Mouse (Mus musculus) heart, adult 9 months (tissue): ENCODE measurements around the gene Pycr2.

Experiments used
- DNase-seq, 2 experiments: peaks; one replicate each; pipeline ENCODE4 v3.0.0; 2022; ENCODE audit warnings: low spot score in 2 of 2

Pycr2 gene

GRCm38 (mm10) chr1:180940776-180941460 is 36.8 kb downstream of the Pycr2 start:
- DNase-seq: no peak

GRCm38 (mm10) chr1:180941726-180942125 is 37.6 kb downstream of the Pycr2 start:
- DNase-seq: no peak

DNA sequence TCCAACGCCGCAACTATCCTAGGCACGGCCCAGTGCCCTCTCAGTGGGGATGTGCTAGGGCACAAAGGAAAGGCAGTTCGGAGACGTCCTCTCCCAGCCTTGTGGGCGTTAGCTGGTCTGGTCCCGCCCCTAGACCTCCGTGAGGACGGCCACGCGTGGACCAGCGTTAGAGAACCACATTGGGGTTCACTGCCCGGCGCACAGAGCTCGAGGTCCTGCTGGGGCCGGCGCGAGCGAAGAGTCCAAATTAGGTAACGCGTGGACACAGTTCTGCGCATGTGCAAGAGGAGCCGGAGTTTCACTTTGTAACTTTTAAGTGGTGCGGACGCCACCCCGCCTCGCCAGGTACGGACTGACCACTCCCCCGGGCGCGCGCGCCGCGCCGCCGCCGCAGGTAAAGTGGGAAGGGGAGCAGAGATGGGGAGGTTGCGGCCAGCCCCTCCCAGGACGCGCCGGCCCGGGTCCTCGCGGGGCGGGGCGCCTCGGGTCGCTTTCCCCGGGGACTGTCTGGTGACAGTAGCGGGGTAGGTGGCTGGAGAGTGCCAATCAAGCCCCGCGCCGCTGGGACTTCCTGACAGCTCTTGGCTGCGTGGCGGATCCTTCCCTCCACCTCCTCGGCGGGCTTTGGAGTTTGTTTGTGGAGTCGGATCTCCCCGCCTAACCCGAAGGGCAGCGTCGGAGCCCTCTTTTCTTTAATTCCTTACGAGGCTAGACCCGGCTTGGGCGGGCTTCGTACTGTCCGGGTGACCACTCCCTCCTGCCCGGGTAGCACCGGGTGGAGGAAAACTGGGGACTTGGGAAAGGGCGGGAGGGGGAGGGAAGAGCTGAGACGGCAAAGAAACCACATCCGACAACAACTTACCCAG is 38.3 kb downstream of the Pycr2 start, which contains the start of gene Tmem63a:
TSS of gene Tmem63a (plus strand) at position 179 of the 866 bp plus-strand sequence.
- peak; percentile 83 to 86 for DNase-seq

- peak; percentile 47 to 60 for DNase-seq
These were observed 39.0 kb downstream of the Pycr2 start for GRCm38 (mm10) chr1:180943032-180943644.

DNA sequence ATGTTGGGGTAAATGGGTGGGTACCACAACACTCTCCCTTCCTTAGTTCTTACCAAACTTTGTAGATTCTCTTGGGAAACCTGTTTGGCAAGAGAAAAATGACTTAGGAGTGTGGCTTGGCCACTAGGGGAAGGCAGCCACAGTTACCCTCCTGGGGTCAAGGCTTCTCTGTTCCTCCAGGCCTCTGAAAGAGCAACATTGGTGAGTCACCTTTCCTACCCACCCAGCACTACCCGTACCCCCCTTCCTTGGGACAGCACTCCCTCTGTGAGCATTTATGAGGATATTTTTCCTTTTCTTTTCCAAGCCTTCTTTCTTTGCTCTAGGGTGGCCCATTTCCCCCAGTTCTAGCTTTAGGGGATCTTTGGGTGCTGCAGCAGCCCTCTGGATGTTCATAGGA is 39.8 kb downstream of the Pycr2 start:
- no peak for DNase-seq

GRCm38 (mm10) chr1:180944553-180944952 is 40.5 kb downstream of the Pycr2 start:
- DNase-seq: no peak

DNA sequence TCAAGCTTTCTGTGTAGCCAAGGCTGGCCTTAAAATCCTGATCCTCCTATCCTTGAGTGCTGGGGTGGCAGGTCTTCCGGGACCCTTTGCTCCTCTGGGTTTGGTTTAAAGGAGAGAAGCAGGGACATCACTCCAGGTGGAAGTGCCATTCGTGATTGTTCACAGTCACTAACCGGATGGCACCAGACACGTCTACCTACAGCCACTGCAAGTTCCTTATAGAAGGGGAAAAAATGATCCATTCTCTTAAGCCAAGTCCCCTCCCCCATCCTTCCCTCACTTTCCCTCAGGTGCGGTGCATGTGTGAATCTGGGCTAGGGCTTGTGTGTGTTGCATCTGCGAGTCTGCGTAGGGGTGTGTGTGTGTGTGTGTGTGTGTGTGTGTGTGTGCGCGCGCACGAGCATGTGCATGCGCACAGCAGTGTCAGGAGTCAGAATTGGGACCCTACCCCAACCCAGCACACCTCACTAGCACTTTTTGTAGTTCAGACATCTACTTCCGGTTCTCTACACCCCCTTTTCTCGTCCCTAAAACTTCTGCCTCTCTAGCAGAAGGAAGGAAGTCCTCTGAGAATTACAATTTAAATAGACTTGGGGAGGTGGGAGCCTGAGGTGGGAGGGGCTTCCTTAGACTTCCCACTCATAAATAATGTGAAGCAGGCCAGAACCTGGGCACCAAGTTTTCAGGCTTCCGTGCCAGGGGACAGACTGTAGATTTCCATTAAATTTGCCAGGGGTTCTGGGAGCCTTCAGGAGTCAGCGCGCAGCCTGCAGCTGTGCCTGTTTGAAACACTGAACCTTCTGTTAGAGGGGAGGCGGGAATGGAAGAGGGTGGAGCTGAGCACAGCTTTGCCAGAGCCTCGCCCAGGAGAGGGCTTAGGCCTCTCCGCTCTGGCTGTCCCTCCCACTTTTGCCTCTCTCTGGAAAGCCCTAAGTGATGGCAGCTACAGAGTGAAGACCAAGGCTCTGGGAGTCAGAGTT is 41.2 kb downstream of the Pycr2 start:
- DNase-seq: peak; percentile 68 to 72

DNA sequence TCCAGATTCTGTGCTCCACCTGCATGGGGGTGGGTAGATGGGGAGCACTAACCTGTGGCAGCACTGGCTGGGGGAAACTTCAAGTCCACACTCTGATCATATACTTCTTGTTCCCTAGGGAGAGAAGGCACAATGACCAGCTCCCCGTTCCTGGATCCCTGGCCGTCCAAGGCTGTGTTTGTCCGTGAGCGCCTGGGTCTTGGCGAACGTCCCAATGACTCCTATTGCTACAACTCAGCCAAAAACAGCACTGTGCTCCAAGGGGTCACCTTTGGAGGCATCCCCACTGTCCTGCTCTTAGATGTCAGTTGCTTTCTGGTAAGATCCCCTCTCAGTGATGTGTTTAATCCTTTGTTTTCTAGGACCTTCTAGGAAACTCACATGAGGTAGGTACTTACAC is 42.4 kb downstream of the Pycr2 start:
- DNase-seq: no peak

- DNase-seq: no peak
These were observed 48.1 kb downstream of the Pycr2 start for GRCm38 (mm10) chr1:180952085-180952746.

DNA sequence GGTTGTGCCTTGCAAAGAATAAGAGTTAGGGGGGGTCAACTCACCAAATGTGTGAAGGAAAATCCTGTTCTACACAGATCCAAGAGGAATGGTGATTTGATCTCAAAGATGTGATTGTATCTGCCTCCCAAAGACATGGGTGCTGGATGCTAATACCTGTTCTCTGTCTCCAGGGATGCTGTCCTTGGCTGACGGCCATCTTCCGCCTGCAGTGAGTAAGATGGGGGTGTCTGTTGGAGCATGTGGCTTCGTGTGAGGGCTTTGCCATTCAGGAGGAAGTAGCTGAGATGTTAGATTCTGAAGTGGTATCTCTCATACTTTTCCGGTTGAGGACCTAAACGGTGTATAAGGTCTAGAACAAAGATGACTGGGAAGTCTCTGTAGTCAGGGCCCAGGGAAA is 48.7 kb downstream of the Pycr2 start:
- DNase-seq: no peak

DNA sequence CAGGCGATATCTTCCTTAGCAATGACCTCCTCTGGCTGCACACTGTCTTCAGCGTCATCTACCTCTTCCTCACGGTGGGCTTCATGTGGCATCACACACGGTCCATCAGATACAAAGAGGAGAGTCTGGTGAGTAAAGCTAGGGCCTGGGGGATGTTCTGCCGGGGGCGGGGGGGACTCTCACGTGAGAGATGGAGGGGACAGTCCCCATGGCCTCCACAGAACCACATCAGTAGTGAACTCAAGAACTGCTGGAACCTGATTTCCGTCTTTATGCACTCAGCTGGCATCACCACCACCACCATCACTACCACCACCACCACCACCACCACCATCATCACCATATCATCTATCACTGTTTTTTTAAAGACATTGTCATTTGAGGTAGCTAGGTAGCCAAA is 52.3 kb downstream of the Pycr2 start:
- no peak for DNase-seq

GRCm38 (mm10) chr1:180956973-180957381 is 52.9 kb downstream of the Pycr2 start:
- DNase-seq: peak; percentile 59 to 69
